Mouse (Mus musculus) MEL (cell line): Measurements from ENCODE around the gene Hcn2. TPM values are rescaled to one million over a fixed set of nuclear protein-coding genes. Genes with fewer than 3 reads are reported as not detected.

Source experiments
- DNase-seq: peaks from one replicate; pipeline ENCODE4 v3.0.0; 2011; ENCODE audit warnings: low read depth, low spot score
- H3K27ac ChIP-seq: 2 replicates; pipeline ENCODE4 v1.5.1; 2012; ENCODE audit warnings: low read depth, mild to moderate bottlenecking, control low read depth, low read length, moderate library complexity; ENCODE audit not compliant: control insufficient read depth
- H3K27me3 ChIP-seq, 2 experiments: fragments of 150-350 bp in 1 of 2; sonication (generic) in 1 of 2; 2 replicates each; pipeline ENCODE4 v1.6.1; 2012; ENCODE audit warnings: low read length in 2 of 2, mild to moderate bottlenecking in 2 of 2, improper control_type of control experiment in 1 of 2, moderate library complexity in 1 of 2; ENCODE audit not compliant: insufficient read depth in 2 of 2, control insufficient read depth in 1 of 2
- H3K36me3 ChIP-seq, 2 experiments: 2 replicates each; pipeline ENCODE4 v1.6.1; 2012 to 2014; ENCODE audit warnings: low read length in 2 of 2, improper control_type of control experiment in 1 of 2, inconsistent platforms in 1 of 2, mild to moderate bottlenecking in 1 of 2; ENCODE audit not compliant: insufficient read depth in 2 of 2, control insufficient read depth in 1 of 2
- H3K4me1 ChIP-seq, 2 experiments: fragments of 150-350 bp in 1 of 2; sonication (generic) in 1 of 2; 2 replicates each; pipeline ENCODE4 v1.6.1; 2012; ENCODE audit warnings: low read length in 2 of 2, improper control_type of control experiment in 1 of 2, mild to moderate bottlenecking in 1 of 2; ENCODE audit not compliant: insufficient read depth in 2 of 2, control insufficient read depth in 1 of 2
- H3K4me3 ChIP-seq, 2 experiments: fragments of 150-350 bp in 1 of 2; sonication (generic) in 1 of 2; 2 replicates each; pipeline ENCODE4 v1.5.1; 2012; ENCODE audit warnings: low read depth in 2 of 2, low read length in 2 of 2, mild to moderate bottlenecking in 2 of 2, moderate library complexity in 2 of 2, control low read depth in 1 of 2, improper control_type of control experiment in 1 of 2; ENCODE audit not compliant: control insufficient read depth in 1 of 2, insufficient read depth in 1 of 2
- H3K79me2 ChIP-seq: 2 replicates; pipeline ENCODE4 v1.6.1; 2012; ENCODE audit warnings: mild to moderate bottlenecking, low read length, moderate library complexity; ENCODE audit not compliant: control insufficient read depth, poor library complexity, insufficient read depth
- H3K9ac ChIP-seq: 2 replicates; pipeline ENCODE4 v1.6.1; 2012; ENCODE audit warnings: low read depth, mild to moderate bottlenecking, control low read depth, low read length, moderate library complexity; ENCODE audit not compliant: control insufficient read depth, poor library complexity, severe bottlenecking
- H3K9me3 ChIP-seq: fragments of 150-350 bp; sonication (generic); replicated peaks from 2 replicates; pipeline ENCODE4 v1.6.1; 2012; ENCODE audit warnings: mild to moderate bottlenecking, low read length, improper control_type of control experiment, moderate library complexity; ENCODE audit not compliant: insufficient read depth
- BHLHE40 ChIP-seq: IDR thresholded peaks from 2 replicates; pipeline ENCODE4 v1.6.1; 2012; ENCODE audit warnings: low read depth, mild to moderate bottlenecking, inconsistent platforms, low read length, improper control_type of control experiment, borderline replicate concordance
- ELF1 ChIP-seq: IDR thresholded peaks from 2 replicates; pipeline ENCODE4 v1.6.1; 2014; ENCODE audit warnings: low read depth, mild to moderate bottlenecking, inconsistent platforms, low read length, improper control_type of control experiment, moderate library complexity
- ETS1 ChIP-seq: IDR thresholded peaks from 2 replicates; pipeline ENCODE4 v1.6.1; 2012; ENCODE audit warnings: low read depth, mild to moderate bottlenecking, inconsistent platforms, low read length, improper control_type of control experiment, moderate library complexity
- GATA1 ChIP-seq: IDR thresholded peaks from 2 replicates; pipeline ENCODE4 v1.6.1; 2011; ENCODE audit warnings: low read depth, low read length, improper control_type of control experiment
- HCFC1 ChIP-seq: IDR thresholded peaks from 2 replicates; pipeline ENCODE4 v1.6.1; 2012; ENCODE audit warnings: low read depth, mild to moderate bottlenecking, inconsistent platforms, low read length, improper control_type of control experiment, moderate library complexity
- KAT2A ChIP-seq: conservative IDR thresholded peaks from 2 replicates; pipeline ENCODE4 v1.6.1; 2012; ENCODE audit warnings: low read depth, low read length, improper control_type of control experiment, inconsistent platforms
- MAFK ChIP-seq: IDR thresholded peaks from 2 replicates; pipeline ENCODE4 v1.6.1; 2011; ENCODE audit warnings: low read depth, mild to moderate bottlenecking, low read length, improper control_type of control experiment, borderline replicate concordance
- MAX ChIP-seq: IDR thresholded peaks from 2 replicates; pipeline ENCODE4 v1.6.1; 2011; ENCODE audit warnings: low read length, improper control_type of control experiment
- MEF2A ChIP-seq: IDR thresholded peaks from 2 replicates; pipeline ENCODE4 v1.6.1; 2014; ENCODE audit warnings: low read depth, mild to moderate bottlenecking, inconsistent platforms, low read length, improper control_type of control experiment; ENCODE audit not compliant: poor library complexity, insufficient replicate concordance, severe bottlenecking; ENCODE audit errors: extremely low read depth
- MXI1 ChIP-seq: IDR thresholded peaks from 2 replicates; pipeline ENCODE4 v1.6.1; 2011; ENCODE audit warnings: mild to moderate bottlenecking, low read depth, low read length, improper control_type of control experiment
- MYB ChIP-seq: IDR thresholded peaks from 2 replicates; pipeline ENCODE4 v1.6.1; 2011; ENCODE audit warnings: mild to moderate bottlenecking, low read depth, low read length, improper control_type of control experiment
- POLR2AphosphoS5 ChIP-seq: IDR thresholded peaks from 2 replicates; pipeline ENCODE4 v1.6.1; 2012; ENCODE audit warnings: low read depth, borderline replicate concordance, mild to moderate bottlenecking, inconsistent platforms, low read length, moderate library complexity, mixed read lengths
- RAD21 ChIP-seq: IDR thresholded peaks from 2 replicates; pipeline ENCODE4 v1.6.1; 2011; ENCODE audit warnings: mild to moderate bottlenecking, low read depth, low read length, improper control_type of control experiment
- RCOR1 ChIP-seq: IDR thresholded peaks from 2 replicates; pipeline ENCODE4 v1.6.1; 2012; ENCODE audit warnings: low read depth, mild to moderate bottlenecking, inconsistent platforms, low read length, improper control_type of control experiment
- SIN3A ChIP-seq: IDR thresholded peaks from 2 replicates; pipeline ENCODE4 v1.6.1; 2012; ENCODE audit warnings: low read length, improper control_type of control experiment, inconsistent platforms
- SMC3 ChIP-seq: IDR thresholded peaks from 2 replicates; pipeline ENCODE4 v1.6.1; 2011; ENCODE audit warnings: low read depth, low read length, improper control_type of control experiment
- TAL1 ChIP-seq: IDR thresholded peaks from 2 replicates; pipeline ENCODE4 v1.6.1; 2012; ENCODE audit warnings: mild to moderate bottlenecking, inconsistent platforms, low read length, moderate library complexity, mixed read lengths
- TBP ChIP-seq: IDR thresholded peaks from 2 replicates; pipeline ENCODE4 v1.8.0; 2011; ENCODE audit warnings: low read depth, low read length, improper control_type of control experiment
- USF2 ChIP-seq, 2 experiments: IDR thresholded peaks; 2 replicates each; pipeline ENCODE4 v1.6.1; 2011 to 2012; ENCODE audit warnings: improper control_type of control experiment in 2 of 2, low read length in 2 of 2, borderline replicate concordance in 1 of 2, inconsistent platforms in 1 of 2, low read depth in 1 of 2, mild to moderate bottlenecking in 1 of 2; ENCODE audit not compliant: insufficient read depth in 1 of 2
- ZC3H11A ChIP-seq: IDR thresholded peaks from 2 replicates; pipeline ENCODE4 v1.6.1; 2012; ENCODE audit warnings: low read depth, mild to moderate bottlenecking, inconsistent platforms, low read length, improper control_type of control experiment
- ZNF384 ChIP-seq: IDR thresholded peaks from 2 replicates; pipeline ENCODE4 v1.6.1; 2012; ENCODE audit warnings: low read depth, mild to moderate bottlenecking, inconsistent platforms, low read length, improper control_type of control experiment
- polyA plus RNA-seq, 2 experiments: library from polyadenylated mRNA; stranded (reverse) in 1 of 2; unstranded in 1 of 2; fragments of >175 nt in 1 of 2; fragments of >200 nt in 1 of 2; gene quantifications; 2 replicates each; pipeline versions ENCODE4 v1.2.1 to v1.2.4; 2012; ENCODE audit warnings: low replicate concordance in 2 of 2, low read depth in 1 of 2; ENCODE audit not compliant: insufficient read length in 2 of 2, insufficient read depth in 1 of 2, missing spikeins in 1 of 2
- total RNA-seq: library from RNA; depleted of rRNA; stranded (reverse); fragments of 300-350 nt; gene quantifications from 2 replicates; pipeline ENCODE4 v1.2.3, GENCODE M21; 2012

Gene Hcn2
- total and polyA plus RNA-seq, 3 experiments = 0.42 to 1.6 TPM; not detected in 1

GRCm38 (mm10) chr10:79754856-79755516 is 38.6 kb downstream of the Hcn2 start, which contains the start of gene Fgf22:
Fgf22 (plus strand) TSS chr10:79755076.
- Histone ChIP-seq H3K27ac (no peak within 1 kb of the TSS), H3K9ac (no peak within 1 kb of the TSS), H3K9me3 (no peaks in the 10 kb centered on the region), H3K4me1 (no peaks in the 10 kb centered on the region), H3K27me3 (no peaks in the 10 kb centered on the region), H3K4me3 (no peak within 1 kb of the TSS), H3K36me3 (peaks cover 0 to 4% of the 10 kb centered on the region in 2 experiments; a peak in 1 of 4 replicates), H3K79me2 (no peaks in the 10 kb centered on the region)
- TF ChIP-seq MXI1 (no peak), RAD21 (no peak), GATA1 (no peak), SIN3A (no peak), USF2 (IDR thresholded peaks at IDR 0.05; ENCODE audit: borderline replicate concordance in 1 of 2, insufficient read depth in 1 of 2, low read depth in 1 of 2, low read length in 2 of 2) (no peak), MEF2A (no peak), ETS1 (no peak), TBP (no peak)
- no peak for DNase-seq

GRCm38 (mm10) chr10:79755854-79756253 is 39.4 kb downstream of the Hcn2 start:
- TF ChIP-seq ELF1 (no peak), POLR2AphosphoS5 (no peak), SMC3 (no peak), GATA1 (no peak), ZNF384 (no peak), RCOR1 (no peak), MAX (no peak), TAL1 (no peak), KAT2A (no peak), MYB (no peak), MAFK (no peak), ZC3H11A (no peak), HCFC1 (no peak), BHLHE40 (no peak)
- Histone ChIP-seq H3K79me2 (no peaks in the 10 kb centered on the region), H3K36me3 (peaks cover 0 to 4% of the 10 kb centered on the region in 2 experiments; a peak in 1 of 4 replicates), H3K9me3 (no peaks in the 10 kb centered on the region), H3K27me3 (no peaks in the 10 kb centered on the region), H3K9ac (no peak overlapping the region), H3K4me1 (no peaks in the 10 kb centered on the region), H3K27ac (no peak overlapping the region), H3K4me3 (no peak overlapping the region)
- no peak for DNase-seq
